Mouse (Mus musculus): ENCODE measurements around the gene Nlgn2.
"Not testable (repeated sequence)": the region's sequence is repeated elsewhere in the genome, so short reads cannot be mapped to it uniquely, and the experiment has no call there.

Gene Nlgn2

DNA sequence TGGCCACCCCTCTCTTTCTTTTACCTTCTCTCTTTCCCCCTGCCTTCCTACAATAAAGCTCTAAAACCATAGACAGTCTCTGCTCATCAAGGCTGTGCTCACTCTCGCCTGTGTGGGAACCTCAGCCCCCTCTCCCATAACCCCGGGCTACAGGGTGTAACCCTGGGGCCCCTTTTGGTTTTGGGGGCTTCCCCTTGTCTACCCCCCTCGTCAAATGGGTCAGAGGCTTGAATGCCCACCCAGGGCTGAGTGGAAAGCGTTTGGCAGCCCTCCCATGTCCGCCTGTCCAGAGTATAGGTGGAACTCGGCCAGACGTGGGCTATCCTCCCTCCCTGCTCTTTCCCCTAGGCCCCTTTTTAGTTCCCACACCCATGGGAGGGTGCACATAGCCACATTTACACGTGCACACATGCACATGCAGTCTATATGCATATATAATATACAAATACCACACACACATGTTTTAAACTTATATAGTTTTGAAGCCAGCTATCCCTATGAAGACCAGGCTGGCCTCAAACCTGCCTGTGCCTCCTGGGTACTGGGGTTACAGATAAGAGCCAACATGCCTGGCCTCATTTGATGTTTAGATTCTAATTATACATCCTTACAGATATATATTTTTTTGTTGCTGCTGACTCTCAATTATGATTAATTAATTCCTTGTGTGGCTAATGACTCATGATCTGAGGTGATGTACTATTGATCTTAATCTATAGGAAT, 26.7 kb upstream of the Nlgn2 start:
- DNase-seq (ENCODE audit: low spot score), result no peak

DNA sequence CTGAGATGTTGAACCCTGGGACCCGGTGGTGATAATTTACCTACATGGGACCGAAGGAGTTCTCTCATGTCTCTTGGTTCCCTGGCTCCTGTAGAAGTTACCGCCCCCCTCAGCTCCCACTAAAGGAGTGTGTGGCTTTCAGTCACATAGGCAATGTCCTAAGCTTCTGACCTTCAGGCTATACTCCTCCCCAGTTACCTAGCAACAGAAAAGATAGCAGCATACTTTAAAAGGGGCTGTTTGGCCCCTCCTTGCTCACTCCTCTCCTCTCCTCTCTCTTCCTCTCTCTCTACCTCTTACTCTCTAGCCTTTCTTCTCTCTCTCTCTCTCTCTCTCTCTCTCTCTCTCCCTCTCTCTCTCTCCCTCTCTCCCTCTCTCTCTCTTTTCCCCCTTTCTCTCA, 26.1 kb upstream of the Nlgn2 start:
- DNase-seq (ENCODE audit: low spot score), result not testable (repeated sequence)

DNA sequence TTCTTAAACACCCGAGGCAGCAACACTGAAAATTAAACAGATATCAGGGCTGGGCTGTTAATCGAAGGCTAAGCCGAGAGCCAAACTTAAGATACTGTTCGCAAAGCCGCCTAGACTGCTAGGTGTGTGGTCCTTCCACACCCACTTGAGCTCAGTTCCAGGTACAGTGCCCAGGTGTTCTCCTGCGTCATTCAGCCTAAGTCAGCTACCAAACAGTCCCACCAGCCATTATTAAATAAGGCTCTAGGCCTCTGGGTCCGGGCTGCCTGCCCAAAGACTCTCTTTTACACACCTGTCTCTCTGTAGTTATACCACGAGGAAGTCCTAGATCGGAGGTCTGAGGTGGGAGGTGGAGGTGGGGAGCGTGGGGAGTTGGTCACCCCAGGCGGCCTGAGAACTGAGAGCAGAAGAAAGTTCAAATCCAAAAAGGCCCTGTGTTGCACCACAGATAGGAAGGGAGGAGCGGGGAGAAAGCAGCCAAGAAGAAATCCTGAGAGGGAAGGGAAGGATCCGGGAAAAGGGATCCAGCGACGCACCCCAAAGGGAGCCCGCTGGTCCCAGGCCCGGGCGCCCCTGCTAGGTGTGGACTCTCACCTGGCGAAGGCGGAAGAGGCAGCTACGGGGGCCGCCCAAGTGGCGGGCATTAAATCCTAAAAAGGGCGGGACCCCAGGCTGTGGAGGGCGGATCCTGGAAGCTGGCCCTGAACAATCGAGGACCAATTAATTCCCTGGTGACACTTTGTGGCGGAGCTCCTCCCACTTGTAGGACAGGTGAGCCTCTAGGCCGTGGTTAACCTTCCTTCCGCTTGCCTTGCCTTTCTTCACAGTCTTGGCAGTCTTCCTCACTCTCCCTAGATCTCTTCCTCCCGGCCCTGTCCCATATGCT, 20.8 kb upstream of the Nlgn2 start, which contains the start of gene Tnk1:
Gene Tnk1 (minus strand): TSS at position 618 of the 886 bp plus-strand sequence.
- peak; percentile 74 for DNase-seq (ENCODE audit: low spot score)

DNA sequence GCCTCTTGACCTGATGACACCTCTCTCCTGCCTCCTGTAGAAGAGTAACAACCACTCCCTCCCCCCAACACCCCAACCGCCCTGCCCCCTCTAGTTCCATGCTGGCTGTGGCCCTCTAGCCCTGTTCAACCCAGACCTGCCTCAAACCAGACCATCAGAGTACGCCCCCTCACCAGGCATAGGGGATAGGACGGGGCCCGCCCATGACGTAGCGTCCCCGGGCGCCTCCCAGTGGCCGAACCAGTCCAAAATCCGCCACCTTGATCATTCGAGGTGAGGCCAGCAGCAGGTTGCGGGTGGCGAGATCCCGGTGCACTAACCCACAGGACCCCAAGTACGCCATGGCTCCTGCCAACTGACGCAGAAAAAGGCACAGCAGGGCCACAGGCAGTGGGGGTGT, 17.8 kb upstream of the Nlgn2 start:
- no peak for DNase-seq (ENCODE audit: low spot score)

DNA sequence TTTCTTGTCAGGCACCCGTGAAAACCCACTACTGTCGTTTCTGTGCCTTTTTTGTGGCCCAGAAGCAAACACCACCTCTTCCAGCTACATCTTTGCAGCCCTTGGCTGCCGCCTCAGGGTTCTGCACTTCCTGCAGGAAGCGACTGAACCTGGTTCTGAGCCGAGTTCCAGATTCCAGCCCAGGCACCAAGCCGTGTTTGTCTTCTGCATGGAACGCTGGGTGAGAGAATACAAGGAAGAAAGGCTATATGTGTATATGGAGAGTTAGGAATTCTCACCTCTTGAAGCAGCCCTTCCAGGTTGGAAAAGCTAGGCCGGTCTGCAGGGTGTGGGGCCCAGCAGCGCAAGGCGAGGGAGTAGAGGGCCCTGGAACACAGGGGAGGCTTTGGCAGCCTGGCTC, 17.1 kb upstream of the Nlgn2 start:
- DNase-seq (ENCODE audit: low spot score), result no peak

DNA sequence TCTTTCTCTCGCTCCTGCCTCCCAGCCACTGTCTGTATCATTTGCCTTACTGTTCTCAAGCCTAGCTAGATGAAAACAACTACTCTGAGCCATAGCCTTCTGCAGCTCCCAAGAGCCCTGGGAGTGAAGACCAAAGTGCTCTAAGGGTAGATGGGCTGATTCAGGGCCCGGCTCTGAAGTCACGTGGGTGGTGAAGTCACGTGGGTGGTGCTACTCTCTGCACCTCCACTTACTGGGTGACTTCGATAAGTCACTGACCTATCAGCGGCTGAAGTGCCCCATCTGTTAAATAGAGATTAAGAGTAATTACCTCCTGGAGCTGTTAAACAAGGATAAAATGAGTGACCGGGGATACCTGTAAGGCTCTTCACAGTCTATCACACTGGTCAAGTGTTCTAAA, 16.4 kb upstream of the Nlgn2 start:
- no peak for DNase-seq (ENCODE audit: low spot score)

DNA sequence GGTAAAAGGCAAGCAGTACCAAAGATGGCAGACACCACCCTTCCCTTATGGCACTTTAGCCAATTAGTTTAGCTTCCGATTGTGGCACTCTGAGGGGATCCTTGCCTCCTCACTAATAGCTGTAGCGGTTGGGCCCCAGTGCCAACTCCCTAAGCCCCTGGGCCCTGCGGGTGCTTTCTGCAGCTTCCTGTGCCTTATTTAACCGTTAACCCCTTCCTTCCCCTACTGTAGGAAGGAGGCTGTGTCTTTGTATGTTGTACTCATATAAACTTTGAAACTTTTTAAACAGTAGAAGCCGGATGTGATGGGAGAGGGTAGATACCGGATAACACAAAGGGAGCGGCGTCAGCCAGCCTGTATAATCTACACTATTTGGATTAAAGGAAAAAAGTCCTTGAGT, 13.2 kb upstream of the Nlgn2 start:
- no peak for DNase-seq (ENCODE audit: low spot score)

DNA sequence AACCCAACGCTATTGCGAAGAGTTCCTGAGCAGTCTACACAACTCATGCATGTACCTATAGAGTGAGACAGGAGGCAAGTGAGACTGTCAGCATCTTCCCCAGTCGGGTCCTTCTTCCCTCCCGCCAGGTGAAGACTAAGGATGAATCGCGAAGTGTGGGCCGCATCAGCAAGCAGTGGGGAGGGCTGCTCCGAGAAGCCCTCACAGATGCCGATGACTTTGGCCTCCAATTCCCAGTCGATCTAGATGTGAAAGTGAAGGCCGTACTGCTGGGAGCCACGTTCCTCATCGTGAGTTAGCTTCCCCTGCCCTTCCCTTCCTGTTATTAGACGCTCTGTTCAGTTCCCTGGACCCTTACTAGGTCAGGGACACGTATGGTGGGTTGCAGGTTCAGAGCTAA, 12.3 kb upstream of the Nlgn2 start:
- no peak for DNase-seq (ENCODE audit: low spot score)

DNA sequence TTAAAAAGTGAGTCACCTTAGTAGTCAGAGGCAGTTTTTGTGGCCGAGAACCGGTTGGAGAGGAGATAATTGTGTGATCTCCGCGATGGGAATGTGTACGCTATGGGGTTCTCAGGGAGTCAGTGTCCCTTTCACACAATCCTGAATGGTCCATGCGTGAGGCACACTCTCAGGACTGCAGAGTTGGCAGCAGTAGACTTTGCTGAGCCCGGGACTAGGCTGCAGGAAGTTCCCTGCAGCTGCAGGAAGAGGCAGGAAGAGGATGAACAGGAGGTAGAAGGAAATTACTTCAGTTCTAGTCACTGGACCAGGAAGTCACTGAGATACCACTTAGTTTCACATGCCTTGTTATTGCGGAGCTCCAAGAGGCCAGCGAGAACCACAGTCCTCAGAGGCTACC, 11.5 kb upstream of the Nlgn2 start:
- no peak for DNase-seq (ENCODE audit: low spot score)

DNA sequence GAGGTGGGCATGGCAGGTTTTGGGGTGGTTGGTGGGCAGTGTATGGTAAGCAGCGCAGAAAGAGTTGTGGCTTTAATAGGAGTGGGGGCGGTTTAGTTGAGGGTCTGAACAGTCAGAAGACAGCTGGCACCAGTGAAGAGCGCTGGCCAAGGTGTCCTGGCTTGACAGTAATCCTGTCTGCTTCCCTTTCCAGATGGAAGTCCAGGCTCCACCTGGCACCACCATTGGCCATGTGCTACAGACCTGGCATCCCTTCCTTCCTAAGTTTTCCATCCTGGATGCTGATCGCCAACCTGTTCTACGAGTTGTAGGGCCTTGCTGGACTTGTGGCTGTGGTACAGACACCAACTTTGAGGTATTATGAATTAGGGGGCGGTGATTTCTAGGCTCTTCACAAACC, 10.4 kb upstream of the Nlgn2 start:
- DNase-seq (ENCODE audit: low spot score), result no peak

DNA sequence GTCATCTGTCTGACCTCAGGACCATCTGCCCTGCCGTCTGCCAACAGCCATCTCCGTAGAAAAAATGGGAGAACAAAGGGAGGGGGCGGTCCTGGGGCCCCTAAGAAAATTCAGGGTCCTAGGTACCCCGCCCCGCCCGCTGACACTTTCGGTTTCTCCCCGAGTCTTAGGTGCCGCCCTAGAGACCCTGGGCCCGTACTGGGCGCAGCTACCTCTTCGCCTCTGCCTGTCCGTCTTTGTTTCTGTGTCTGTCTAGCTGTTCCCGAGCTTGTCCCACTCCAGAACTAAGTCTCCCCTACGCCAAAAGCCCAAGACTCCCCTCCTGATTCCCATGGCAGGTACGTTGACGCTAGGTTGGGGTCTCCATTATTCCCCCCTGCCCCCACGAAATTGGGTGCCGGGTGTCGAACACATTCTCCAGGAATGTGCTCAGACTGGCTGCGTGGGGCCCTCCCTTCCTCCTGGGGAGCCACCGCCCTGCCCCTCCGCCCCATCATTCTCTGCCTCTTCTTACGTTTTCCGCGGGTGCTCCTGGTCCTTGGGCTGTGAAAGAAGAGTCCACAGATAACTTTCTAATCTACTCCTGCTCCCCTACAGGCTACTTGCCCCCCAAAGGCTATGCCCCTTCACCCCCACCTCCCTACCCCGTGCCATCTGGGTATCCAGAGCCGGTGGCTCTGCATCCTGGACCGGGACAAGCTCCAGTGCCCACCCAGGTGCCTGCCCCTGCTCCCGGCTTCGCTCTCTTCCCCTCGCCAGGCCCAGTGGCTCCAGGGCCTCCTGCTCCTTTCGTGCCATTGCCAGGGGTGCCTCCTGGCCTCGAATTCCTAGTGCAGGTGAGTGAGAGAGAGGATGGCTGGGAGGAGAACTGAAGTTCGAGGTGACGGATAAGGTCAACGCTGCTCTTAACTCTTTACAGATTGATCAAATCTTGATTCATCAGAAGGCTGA, 9.4 kb upstream of the Nlgn2 start:
- peak; percentile 67 for DNase-seq (ENCODE audit: low spot score)

DNA sequence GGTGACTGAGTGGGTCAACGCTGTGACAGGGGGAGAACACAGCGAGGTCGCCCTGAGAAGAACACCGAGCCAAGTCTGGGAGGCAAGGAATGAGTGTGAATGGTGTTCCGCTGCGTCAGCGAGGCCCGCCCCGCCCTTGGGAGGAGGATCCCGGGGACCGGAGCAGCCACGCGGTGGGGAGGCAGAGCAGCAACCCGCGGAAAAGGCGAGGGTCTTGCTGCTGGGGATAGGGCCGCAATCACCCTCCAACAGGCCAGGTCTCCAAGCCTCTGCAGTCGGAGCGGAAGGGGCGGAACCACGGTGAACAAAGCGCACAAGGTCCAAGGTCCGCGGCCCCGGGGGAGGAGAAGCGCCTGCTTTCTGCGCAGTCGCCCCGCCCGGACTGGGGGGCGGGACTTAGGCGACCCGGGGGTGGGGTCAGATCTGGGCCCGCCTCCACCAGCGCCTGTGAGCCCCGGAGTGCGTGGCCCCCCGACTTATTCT, 8.7 kb upstream of the Nlgn2 start, which contains the start of gene Plscr3:
Gene Plscr3 (plus strand): TSS at position 179 of the 483 bp plus-strand sequence.
- DNase-seq (ENCODE audit: low spot score), result peak; percentile 89

DNA sequence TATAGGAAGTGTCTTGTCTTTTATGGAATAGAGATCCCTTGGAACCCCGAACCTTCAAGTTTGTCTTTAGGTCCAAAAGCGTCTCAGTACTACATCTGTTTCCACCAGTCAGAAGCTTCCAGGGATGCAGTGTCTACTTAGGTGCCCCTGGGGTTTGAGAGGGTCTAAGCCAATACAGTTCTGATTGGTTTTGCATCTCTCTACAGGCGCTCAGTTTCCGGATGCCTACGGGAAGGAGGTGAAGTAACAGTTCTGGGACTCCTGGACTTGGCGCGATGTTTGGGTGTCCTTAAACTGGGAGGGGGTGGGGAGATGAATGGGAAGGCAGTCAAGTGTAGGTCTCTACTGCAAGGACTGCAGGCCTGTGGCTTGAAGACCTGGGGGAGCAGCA, 1.1 kb upstream of the Nlgn2 start:
- no peak for DNase-seq (ENCODE audit: low spot score)

DNA sequence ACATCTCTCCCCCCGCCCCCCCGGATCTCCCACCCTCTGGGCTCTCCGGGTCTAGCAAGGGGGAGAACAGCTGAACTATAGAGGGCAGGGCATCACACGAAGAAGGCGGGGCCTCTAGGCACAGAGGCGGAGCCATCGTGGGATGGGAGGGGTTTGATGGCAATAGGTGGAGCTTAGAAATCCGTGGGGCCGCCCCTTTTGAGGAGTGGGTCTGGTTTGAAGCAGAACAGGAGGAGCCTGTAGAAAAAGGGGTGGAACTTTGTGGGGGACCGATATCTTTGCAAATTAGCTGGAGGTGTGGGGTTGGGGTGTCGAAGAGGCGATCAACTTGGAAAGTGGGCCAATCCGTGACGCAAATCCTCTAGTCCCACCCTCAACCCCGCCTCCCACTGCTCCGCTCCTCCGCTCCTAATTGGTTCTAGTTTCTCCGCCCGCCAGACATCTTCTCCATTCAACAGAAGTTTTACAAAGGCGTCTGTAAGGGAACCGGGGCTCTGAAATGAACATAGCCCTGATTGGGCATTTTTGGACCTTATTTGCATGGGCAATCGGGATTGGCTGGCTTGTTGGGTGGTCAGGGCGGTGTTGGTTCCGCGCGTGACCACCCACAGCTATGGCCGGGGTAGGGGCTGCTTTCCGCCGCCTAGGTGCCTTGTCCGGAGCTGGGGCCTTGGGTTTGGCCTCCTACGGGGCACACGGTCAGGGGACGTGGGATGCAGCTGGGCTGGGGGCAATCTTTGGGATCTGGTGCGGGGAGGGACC, 549 bp upstream of the Nlgn2 start, which contains the start of gene Tmem256:
Gene Tmem256 (plus strand): TSS at position 563 of the 762 bp plus-strand sequence.
- DNase-seq (ENCODE audit: low spot score), result peak; percentile 96

DNA sequence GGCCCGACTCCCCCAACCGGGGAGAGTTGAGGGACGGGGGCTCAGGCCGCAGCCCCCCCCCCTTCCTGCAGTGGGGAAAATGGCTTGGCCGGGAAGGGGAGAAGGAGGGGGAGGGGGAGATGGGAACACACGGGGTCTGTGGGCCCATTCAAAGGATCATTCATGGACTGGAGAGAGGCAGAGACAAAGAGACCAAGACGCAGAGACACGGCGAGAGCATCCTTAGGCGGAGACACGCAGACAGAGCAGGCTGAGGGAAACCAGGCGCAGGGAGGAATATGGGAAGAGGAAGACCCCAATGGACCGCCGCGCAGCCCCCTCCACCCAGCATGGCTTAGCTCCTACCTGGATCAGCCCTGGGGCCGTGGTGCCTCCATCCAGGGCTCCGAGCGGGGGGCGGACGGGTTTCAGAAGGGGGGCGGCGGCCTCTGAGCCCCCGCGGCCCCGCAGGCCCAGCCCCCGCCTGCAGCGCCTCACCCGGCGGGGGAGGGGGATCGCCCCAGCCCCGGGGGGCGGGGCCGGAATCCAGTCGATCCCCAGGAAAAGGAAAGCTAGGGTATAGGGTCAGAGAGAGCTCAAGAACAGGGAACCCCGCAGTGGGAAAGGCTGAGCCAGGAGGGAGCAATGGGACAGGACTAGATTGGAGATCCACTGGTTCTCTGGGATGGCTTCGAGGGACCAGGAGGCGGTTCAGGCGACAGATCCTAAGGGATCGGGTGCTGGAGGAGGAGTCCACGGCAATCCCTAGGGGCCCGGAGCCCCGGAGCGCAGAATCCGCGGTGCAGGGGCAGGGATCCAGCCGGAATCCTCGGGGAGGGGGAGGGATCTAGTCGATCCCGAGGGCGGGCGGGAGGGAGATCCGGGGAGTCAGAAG, 644 bp downstream of the Nlgn2 start:
- DNase-seq (ENCODE audit: low spot score), result peak; percentile 39

DNA sequence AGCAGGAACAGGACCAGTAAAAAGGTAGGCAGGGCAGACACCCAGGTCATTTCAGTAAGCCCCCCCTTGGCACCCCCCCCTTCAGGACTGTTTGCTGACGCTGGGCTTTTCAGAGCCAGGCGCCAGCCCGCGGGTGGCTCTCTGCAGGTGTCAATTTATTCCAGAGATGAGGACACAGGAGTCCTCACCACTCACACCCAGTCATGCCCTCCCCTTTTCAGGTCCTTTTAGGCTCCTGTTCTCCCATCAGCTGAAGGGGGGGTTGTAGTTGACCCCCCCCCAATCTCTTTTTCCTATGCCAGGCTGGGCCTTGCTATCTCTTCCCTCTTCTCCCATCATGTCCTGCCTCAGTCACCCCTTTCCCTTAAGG, 1.6 kb downstream of the Nlgn2 start:
- no peak for DNase-seq (ENCODE audit: low spot score)

DNA sequence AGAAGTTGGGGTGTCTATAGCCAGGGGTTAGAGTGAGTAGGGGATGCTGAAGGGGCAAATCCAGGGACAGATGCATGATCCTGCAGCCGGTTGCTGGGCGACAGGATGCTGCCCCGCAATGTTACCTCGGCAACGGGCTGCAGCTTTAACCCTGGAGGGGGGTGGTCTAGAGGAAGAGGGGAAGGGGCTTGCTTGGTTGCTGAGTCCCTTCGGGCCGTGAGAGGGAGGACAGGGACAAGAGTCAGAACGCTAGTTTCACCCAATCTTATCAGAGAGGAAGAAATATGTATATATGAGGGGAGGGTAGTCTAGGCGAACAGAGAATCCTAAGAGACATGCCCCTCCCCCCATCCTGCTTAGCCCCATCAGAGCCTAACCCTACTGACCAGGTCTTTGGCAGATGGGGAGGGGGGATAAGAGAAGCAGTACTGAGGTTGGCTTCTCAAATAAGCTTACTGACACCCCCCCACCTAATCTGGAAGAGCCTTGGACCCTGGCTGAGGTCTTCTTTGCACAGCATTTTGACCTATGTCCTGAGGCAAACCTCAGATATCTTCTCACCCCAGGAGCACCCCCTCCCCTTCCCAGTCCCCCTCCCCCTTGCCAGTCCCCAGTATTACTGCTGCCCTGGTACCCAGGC, 2.1 kb downstream of the Nlgn2 start:
- no peak for DNase-seq (ENCODE audit: low spot score)

DNA sequence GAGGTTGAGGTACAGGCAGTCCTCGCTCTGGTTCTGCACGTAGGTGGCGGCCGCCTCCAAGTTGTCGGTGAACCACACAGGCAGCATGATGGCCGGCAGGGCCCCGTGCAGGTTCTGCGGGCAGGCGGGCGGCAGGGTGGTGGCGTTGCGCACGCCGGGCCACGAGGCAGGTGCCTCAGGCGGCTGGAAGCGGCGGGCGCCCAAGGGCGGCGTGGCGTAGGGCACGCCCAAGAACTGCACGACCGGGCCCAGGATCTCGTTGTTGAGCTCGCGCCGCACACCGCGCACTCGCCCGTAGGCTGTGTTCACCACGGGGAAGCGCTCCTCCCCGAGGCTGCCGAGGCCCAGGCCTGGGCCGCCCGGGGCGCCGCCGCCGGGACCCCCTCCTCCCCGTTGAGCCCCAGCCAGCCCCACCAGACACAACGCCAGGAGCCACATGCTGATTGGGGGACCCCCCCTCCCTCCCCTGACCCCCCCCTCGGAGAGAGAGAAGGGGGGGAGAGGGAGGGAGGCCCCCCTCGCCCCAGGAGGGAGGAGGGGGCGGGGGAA, 3.5 kb downstream of the Nlgn2 start:
- DNase-seq (ENCODE audit: low spot score), result peak; percentile 50

DNA sequence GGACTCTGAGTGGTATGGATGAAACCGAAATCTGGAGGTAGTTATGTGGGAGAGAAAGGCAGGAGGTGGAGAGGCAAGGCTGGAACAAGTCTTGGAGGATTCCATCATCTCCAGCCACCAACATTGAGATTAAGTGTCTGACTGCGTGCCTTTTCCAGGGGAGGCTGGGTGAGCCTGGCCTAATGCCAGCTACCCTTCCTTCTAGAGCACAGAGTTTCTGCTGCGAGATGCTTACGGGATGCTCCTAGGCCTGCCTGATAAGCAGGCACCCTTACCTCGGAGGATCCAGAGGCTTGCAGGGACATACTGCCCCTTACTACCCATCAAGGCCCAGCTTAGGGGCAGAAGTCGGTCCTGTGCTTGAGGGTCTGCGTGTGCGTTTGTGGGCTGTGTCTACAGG, 4.0 kb downstream of the Nlgn2 start:
- no peak for DNase-seq (ENCODE audit: low spot score)
